Mouse (Mus musculus): ENCODE results near the gene Npm1. TPM values are rescaled to one million over a fixed set of nuclear protein-coding genes. Genes with fewer than 3 reads are reported as not detected.

The Npm1 gene
- polyA plus RNA-seq, 1 experiment = 178 TPM

DNA sequence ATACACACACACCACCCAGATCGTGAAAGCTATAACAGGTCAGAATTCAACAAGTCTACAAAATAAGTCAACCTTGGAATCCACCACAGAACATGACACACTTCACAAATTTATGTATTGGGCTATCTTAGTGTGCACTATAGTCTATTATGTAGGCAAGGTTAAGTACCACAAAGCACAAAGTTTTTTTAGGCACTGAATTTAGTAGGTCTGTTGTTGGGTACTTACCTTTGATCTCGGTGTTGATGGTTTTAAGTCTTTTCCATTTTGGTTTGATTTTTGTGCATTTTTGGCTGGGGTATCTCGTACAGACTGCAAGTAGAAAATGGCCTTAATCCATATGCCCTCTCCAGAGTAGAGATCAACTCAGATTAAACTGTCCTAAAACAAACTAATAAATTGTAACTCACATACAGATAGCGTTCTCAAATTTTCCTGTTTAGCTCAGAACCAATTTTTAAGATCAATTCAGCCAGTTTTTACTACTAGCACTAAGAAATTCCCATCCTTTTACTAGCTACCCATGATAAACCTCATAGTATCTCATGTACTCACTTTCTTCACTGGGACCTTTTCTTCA lies 6.5 kb downstream of the Npm1 start:
- H3K4me1 ChIP-seq (ENCODE audit: control insufficient read depth, insufficient read depth, low read length) = no peaks in the 10 kb centered on the region
- H3K27ac ChIP-seq (ENCODE audit: insufficient read depth, low read length) = no peak overlapping the region
- TF ChIP-seq CTCF (IDR thresholded peaks at IDR 0.05; ENCODE audit: extremely low read depth, insufficient read depth, low read length) (no peak), POLR2A (IDR thresholded peaks at IDR 0.05; ENCODE audit: extremely low read depth, insufficient read depth, low read length) (no peak)
- no peak overlapping the region for H3K4me3 ChIP-seq (ENCODE audit: insufficient read depth, low read length)

DNA sequence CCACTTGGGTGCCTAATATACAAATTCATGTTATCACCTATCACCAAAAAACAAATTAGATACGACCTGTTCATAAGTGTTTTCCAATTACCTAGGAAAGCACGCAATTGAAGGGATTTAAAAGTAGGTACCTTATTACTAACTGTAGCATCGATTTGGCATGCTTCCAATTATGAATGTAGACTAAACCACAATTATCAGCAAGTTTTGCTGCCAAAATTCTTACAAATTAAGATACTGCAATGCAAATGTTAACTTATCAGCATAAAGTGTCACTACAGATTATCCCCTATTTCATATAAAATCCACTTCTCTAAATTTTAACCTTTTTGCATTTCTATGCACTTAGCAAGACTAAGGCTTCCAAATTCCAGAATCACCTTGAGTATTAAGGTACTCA lies 8.5 kb downstream of the Npm1 start:
- Histone ChIP-seq H3K4me3 (ENCODE audit: insufficient read depth, low read length) (no peak overlapping the region), H3K4me1 (ENCODE audit: control insufficient read depth, insufficient read depth, low read length) (no peaks in the 10 kb centered on the region), H3K27ac (ENCODE audit: insufficient read depth, low read length) (no peak overlapping the region)
- TF ChIP-seq CTCF (IDR thresholded peaks at IDR 0.05; ENCODE audit: extremely low read depth, insufficient read depth, low read length) = no peak
- no peak for TF ChIP-seq POLR2A (IDR thresholded peaks at IDR 0.05; ENCODE audit: extremely low read depth, insufficient read depth, low read length)

DNA sequence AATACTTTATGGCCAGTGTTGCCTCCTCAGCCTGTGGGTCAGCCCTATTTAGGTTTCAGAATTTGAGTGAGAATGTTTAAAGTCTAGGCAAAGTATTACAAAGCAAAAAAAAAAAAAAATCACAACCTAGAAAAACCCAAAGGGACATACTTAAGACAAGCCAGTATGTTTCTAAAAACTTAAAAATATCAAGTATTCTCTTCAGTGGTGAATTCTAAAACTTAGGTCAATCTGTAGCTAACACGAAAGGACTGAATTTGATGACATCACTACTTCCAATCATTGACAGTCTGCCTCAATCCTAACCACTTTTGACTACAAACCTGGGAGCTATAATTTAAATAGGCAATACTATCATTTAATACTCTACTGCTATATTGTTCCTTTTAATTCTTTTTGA lies 10.0 kb downstream of the Npm1 start:
- Histone ChIP-seq H3K4me3 (ENCODE audit: insufficient read depth, low read length) (no peak overlapping the region), H3K27ac (ENCODE audit: insufficient read depth, low read length) (no peak overlapping the region), H3K4me1 (ENCODE audit: control insufficient read depth, insufficient read depth, low read length) (no peaks in the 10 kb centered on the region)
- no peak for TF ChIP-seq POLR2A (IDR thresholded peaks at IDR 0.05; ENCODE audit: extremely low read depth, insufficient read depth, low read length)
- no peak for TF ChIP-seq CTCF (IDR thresholded peaks at IDR 0.05; ENCODE audit: extremely low read depth, insufficient read depth, low read length)

DNA sequence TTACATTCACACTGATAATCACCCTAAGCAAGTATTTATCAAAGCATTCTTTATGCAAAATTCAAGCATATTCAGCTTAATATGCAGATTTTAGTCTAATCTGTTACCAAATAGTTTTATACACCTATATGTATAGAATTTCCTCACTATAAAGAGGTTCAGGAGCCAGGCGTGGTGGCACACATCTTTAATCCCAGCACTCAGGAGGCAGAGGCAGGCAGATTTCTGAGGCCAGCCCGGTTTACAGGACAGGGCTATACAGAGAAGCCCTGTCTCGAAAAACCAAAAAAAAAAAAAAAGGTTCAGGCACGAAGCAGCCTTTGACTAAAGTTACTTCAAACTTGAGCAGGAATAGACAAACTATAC lies 11.2 kb downstream of the Npm1 start:
- no peaks in the 10 kb centered on the region for H3K4me1 ChIP-seq (ENCODE audit: control insufficient read depth, insufficient read depth, low read length)
- H3K4me3 ChIP-seq (ENCODE audit: insufficient read depth, low read length) = no peak overlapping the region
- no peak overlapping the region for H3K27ac ChIP-seq (ENCODE audit: insufficient read depth, low read length)
- TF ChIP-seq CTCF (IDR thresholded peaks at IDR 0.05; ENCODE audit: extremely low read depth, insufficient read depth, low read length) = no peak
- TF ChIP-seq POLR2A (IDR thresholded peaks at IDR 0.05; ENCODE audit: extremely low read depth, insufficient read depth, low read length) = no peak

DNA sequence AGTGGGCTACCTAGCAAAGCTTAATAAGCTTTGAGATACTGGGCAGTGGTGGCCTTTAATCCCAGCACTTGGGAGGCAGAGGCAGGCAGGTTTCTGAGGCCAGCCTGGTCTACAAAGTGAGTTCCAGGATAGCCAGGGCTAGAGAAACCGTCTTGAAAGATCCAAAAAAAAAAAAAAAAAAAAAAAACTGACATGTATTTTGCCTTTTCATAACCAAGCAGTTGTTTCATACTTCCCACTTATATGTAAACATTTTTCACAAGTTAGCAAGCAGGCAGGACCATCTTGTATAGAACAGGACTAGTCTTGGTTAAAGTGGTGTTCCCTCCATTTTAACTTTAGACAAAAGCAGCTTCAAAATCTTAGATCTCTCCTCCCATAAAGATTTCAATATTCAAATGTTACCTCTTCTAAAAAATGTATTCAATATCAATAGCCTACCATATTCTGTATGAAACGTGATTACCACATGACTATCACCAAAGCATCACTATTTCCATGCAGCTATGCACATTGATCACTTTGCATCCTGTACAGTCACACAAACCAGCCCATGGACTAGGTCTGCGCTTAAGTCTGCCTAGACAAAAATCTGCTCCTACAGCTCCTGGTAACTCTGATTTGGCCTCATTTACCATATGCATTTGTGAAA lies 11.8 kb downstream of the Npm1 start:
- H3K27ac ChIP-seq (ENCODE audit: insufficient read depth, low read length) = no peak overlapping the region
- no peak overlapping the region for H3K4me3 ChIP-seq (ENCODE audit: insufficient read depth, low read length)
- TF ChIP-seq CTCF (IDR thresholded peaks at IDR 0.05; ENCODE audit: extremely low read depth, insufficient read depth, low read length) (no peak), POLR2A (IDR thresholded peaks at IDR 0.05; ENCODE audit: extremely low read depth, insufficient read depth, low read length) (no peak)
- no peaks in the 10 kb centered on the region for H3K4me1 ChIP-seq (ENCODE audit: control insufficient read depth, insufficient read depth, low read length)

DNA sequence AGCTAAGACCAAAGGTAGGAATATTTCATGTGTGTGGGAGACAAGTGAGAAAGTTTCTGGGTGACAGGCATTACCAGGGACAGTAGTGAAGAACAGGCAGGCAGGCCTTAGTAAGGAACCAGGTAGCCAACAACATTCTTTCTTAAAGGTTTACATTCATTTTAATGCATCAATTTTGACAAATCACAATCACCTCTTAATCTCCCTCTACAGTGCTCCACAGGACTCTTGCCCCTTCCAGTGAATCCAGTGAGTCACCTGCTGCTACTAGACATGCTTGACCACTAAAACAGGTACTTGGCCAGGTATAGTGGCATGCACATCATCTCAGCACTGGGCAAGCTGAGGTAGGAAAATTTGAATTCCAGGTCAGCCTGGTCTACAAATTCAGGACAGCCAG lies 12.6 kb downstream of the Npm1 start:
- H3K27ac ChIP-seq (ENCODE audit: insufficient read depth, low read length) = no peak overlapping the region
- TF ChIP-seq CTCF (IDR thresholded peaks at IDR 0.05; ENCODE audit: extremely low read depth, insufficient read depth, low read length) (no peak), POLR2A (IDR thresholded peaks at IDR 0.05; ENCODE audit: extremely low read depth, insufficient read depth, low read length) (no peak)
- no peak overlapping the region for H3K4me3 ChIP-seq (ENCODE audit: insufficient read depth, low read length)
- H3K4me1 ChIP-seq (ENCODE audit: control insufficient read depth, insufficient read depth, low read length) = no peaks in the 10 kb centered on the region

DNA sequence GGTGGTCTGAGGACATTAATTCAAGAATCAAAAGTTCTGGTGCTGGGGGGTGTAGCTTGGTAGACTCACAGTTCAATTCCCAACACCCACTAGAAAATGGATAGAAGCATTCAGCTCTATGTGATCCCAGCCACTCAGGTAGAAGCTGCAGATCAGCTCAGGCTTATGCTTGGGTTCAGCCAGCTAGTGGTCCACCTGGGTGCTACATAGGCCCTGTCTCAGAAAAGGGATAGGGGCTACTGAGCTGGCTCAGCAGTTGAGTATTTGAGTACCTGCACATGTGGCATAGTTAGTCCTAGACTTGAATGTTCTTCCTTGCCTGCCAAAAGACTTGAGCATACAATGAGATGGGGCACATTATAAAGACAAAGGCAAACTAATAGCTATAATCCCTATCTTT lies 13.6 kb downstream of the Npm1 start:
- no peak for TF ChIP-seq CTCF (IDR thresholded peaks at IDR 0.05; ENCODE audit: extremely low read depth, insufficient read depth, low read length)
- no peak for TF ChIP-seq POLR2A (IDR thresholded peaks at IDR 0.05; ENCODE audit: extremely low read depth, insufficient read depth, low read length)
- Histone ChIP-seq H3K4me1 (ENCODE audit: control insufficient read depth, insufficient read depth, low read length) (no peaks in the 10 kb centered on the region), H3K4me3 (ENCODE audit: insufficient read depth, low read length) (no peak overlapping the region), H3K27ac (ENCODE audit: insufficient read depth, low read length) (no peak overlapping the region)

DNA sequence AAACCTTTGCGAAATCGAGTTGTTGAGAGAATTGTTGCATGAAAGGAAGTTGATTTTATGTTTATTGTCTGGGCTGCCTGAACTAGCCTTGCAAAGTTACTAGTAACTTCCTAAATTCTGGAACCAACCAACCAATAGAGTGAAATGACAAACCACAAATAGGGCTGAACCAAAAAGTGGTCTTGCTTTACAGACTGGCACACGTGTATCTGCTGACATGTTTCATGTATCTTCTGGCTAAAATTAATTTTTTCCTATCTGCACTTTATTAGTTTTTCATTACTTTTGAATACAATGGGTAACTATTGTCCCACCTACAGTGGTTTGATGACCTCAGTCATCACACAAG lies 13.9 kb downstream of the Npm1 start:
- no peak overlapping the region for H3K27ac ChIP-seq (ENCODE audit: insufficient read depth, low read length)
- TF ChIP-seq CTCF (IDR thresholded peaks at IDR 0.05; ENCODE audit: extremely low read depth, insufficient read depth, low read length) = no peak
- TF ChIP-seq POLR2A (IDR thresholded peaks at IDR 0.05; ENCODE audit: extremely low read depth, insufficient read depth, low read length) = no peak
- H3K4me1 ChIP-seq (ENCODE audit: control insufficient read depth, insufficient read depth, low read length) = no peaks in the 10 kb centered on the region
- no peak overlapping the region for H3K4me3 ChIP-seq (ENCODE audit: insufficient read depth, low read length)

DNA sequence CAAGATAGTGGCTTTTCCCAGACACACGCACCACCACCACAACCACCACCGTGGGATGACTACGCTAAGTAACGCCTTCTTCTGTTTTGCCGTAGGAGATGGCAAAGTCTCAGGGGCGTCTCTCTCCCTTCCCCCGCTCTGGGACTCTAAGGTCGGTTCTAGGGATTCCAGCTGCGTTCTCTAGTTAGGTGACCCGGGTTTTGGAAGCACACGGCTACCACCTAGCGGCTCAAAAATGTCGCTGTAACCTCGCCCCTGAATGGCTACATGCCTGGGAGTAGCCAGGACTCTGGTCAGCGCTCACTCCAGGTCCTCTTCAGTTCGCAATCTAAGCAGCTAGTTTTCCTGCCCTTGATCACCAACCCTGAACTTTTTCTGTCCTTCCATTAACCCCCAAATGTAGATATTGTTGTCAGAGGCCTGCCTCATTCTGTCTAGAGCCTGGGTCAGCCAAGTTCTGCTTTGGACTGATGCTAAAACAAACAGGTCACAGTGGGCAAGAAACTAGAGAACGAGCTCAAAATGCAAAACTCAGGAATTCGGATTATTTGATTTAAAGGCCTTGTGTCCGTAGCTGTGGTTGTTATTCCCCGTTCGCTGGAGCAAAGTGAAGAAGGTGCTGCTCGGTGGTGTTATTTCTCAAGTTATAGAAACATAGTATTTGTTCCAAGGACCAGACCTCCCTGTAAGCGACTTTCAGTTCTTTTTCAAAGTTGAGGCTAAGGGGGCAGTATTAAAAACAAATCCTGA lies 14.5 kb downstream of the Npm1 start:
- TF ChIP-seq POLR2A (IDR thresholded peaks at IDR 0.05; ENCODE audit: extremely low read depth, insufficient read depth, low read length) (no peak), CTCF (IDR thresholded peaks at IDR 0.05; ENCODE audit: extremely low read depth, insufficient read depth, low read length) (peak; percentile 83)
- H3K27ac ChIP-seq (ENCODE audit: insufficient read depth, low read length) = no peak overlapping the region
- H3K4me1 ChIP-seq (ENCODE audit: control insufficient read depth, insufficient read depth, low read length) = no peaks in the 10 kb centered on the region
- no peak overlapping the region for H3K4me3 ChIP-seq (ENCODE audit: insufficient read depth, low read length)
